8 mouse cellular contexts compared by ENCODE assay signal in the genomic region with DNA sequence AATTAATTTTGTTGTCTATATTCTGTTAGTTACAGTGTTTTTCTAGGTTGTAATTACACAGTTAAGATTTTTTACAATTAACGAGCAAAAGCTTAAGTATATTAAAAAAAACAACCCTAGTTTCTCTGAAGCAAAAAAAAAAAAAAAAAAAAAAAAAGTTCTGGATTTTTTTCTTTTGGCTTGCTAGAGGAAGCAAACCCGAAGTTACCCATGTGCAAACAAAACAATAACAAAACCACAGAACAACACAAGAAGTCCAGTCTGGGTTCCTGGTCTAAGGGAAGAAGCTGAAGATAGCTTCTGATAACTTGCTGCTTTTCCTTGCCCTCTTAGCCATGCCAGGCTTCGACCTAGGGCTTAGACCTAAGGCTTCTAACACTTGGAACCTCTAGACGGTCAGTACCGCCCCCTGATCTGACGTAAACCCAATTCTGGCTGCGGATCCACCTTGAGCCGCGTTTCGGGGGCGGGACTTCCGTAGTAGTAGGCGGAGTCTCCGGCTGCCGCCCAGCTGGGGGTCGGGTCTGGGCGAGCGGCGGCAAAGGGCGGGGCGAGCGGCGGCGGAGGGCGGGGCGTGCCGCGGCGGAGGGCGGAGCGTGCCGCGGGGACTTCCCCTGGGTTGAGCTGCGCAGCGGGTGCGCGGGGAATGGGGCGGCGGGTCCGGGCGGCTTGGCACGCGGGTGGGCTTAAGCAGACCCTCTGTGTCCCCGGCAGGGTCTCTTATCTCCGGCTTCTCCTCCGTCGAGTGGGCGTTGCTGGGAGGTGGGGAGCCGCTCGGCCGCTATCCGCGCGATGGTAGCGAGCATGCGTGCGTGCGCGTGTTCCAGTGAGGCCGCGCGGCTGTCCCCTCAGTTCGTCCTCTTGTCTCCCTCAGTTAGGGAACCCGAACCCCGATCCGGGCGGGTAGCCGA. TPM values are rescaled to one million over a fixed set of nuclear protein-coding genes. Genes with fewer than 3 reads are reported as not detected.
DNase-seq lines count a peak whose midpoint lies in the region; ATAC-seq and TF ChIP-seq lines count a peak whose summit lies in the region.

A gene (plus strand): TSS at position 580 of the 911 bp plus-strand sequence.

- H3K4me3 ChIP-seq in gastrocnemius, adult 2 months, result peak within 1 kb of the TSS; percentile 95
- peak within 1 kb of the TSS; percentile 78 for H3K4me3 ChIP-seq in hindbrain, postnatal 0 days (ENCODE audit: low read length)
- peak within 1 kb of the TSS; percentile 58 for H3K4me3 ChIP-seq in left cerebral cortex, adult 2 months

- no peaks in the 10 kb centered on the region for H3K36me3 ChIP-seq in hindbrain, postnatal 0 days (ENCODE audit: insufficient read depth, low read length)

- no peaks in the 10 kb centered on the region for H3K27me3 ChIP-seq in hindbrain, postnatal 0 days (ENCODE audit: insufficient read depth, low read length)

- H3K9me3 ChIP-seq in hindbrain, postnatal 0 days (ENCODE audit: low read length), result no peaks in the 10 kb centered on the region

- peak; percentile 96 for DNase-seq in ZHBTc4 (ENCODE audit: low read depth, low spot score)
- DNase-seq in gastrocnemius, adult 2 months, result peak; percentile 97
- DNase-seq in hindbrain, postnatal 0 days (ENCODE audit: low spot score), result peak; percentile 95
- peak; percentile 93 to 94 for DNase-seq in left cerebral cortex, adult 2 months (ENCODE audit: extremely low spot score in 1 of 2, low spot score in 2 of 2)
- DNase-seq in right cerebral cortex, adult 2 months (ENCODE audit: low spot score in 2 of 2), result peak; percentile 90
- DNase-seq in urinary bladder, postnatal 14 days (ENCODE audit: low spot score), result peak; percentile 95

- H3K9ac ChIP-seq in hindbrain, postnatal 0 days (replicated peaks; ENCODE audit: low read length), result peak within 1 kb of the TSS; percentile 78

- intact Hi-C loops in gastrocnemius, adult 2 months (cut with DNase I), result no loop called here
- intact Hi-C loops in left cerebral cortex, adult 2 months (cut with DNase I), result loop anchor here (2.0 to 5.0 kb wide), 2 partner anchors 181 to 461 kb away; no protein-coding TSS in a partner anchor

- peak within 1 kb of the TSS; percentile 89 for H3K27ac ChIP-seq in gastrocnemius, adult 2 months
- peak within 1 kb of the TSS; percentile 73 for H3K27ac ChIP-seq in hindbrain, postnatal 0 days
- peak within 1 kb of the TSS; percentile 92 for H3K27ac ChIP-seq in left cerebral cortex, adult 2 months

- 3% methylated on average over 58 of the region's 68 CpGs for WGBS in hindbrain, postnatal 0 days

- TF ChIP-seq CTCF in gastrocnemius, adult 2 months (IDR thresholded peaks at IDR 0.05), result no peak
- no peak for TF ChIP-seq CTCF in hindbrain, postnatal 0 days (IDR thresholded peaks at IDR 0.05; ENCODE audit: low read depth)
- TF ChIP-seq CTCF in left cerebral cortex, adult 2 months (IDR thresholded peaks at IDR 0.05), result no peak

- peak; percentile 95 for ATAC-seq in common myeloid progenitor, adult 5-6 weeks (replicated peaks; ENCODE audit: low read depth, poor library complexity, severe bottlenecking)
- ATAC-seq in hindbrain, postnatal 0 days, result peak; percentile 97
- peak; percentile 95 for ATAC-seq in megakaryocyte, adult 5-6 weeks (ENCODE audit: poor library complexity, severe bottlenecking)

- peak within 1 kb of the TSS; percentile 84 for H3K4me2 ChIP-seq in hindbrain, postnatal 0 days (ENCODE audit: low read depth, low read length)

- no peaks in the 10 kb centered on the region for H3K4me1 ChIP-seq in hindbrain, postnatal 0 days (ENCODE audit: insufficient read depth, low read length)

RNA-seq across cellular contexts. Expression of the gene that starts here (rescaled TPM):
- total RNA-seq in common myeloid progenitor, adult 5-6 weeks (2017), result 3.2 and 41.4 TPM in 2 replicates
- 10 to 100 TPM in 1 of 2 experiments, 1 to 10 TPM in 1; 9.5 to 14.0 TPM for total RNA-seq in gastrocnemius, adult 2 months (2021)
- 0.65 and 1.7 TPM in 2 replicates for total RNA-seq in hindbrain, postnatal 0 days (2014; rRNA removed)
- polyA plus RNA-seq in hindbrain, postnatal 0 days (2015; fragmentation: Nextera tagmentation; extraction: Ambion mirVana), result 10.9 TPM in 2 replicates
- total RNA-seq in left cerebral cortex, adult 2 months (2021), result 1 to 10 TPM; 5.4 to 7.9 TPM
- 1.1 and 1.5 TPM in 2 replicates for total RNA-seq in megakaryocyte, adult 5-6 weeks (2015)
- total RNA-seq in megakaryocyte, adult 5-6 weeks (2017), result 0.28 and 0.37 TPM in 2 replicates

Comparison
In these comparisons a context has a peak if more than half of its experiments do, and no peak if none do; other contexts are left out.
1. Peak in every context shown above with its lines: DNase-seq, ATAC-seq, H3K4me3 ChIP-seq and H3K27ac ChIP-seq.